7 mouse cellular contexts compared by ENCODE assay signal in genomic region chr11:48833731-48834639, GRCm38 (mm10). TPM values are rescaled to one million over a fixed set of nuclear protein-coding genes. Genes with fewer than 3 reads are reported as not detected.
A peak's percentile ranks its signal among the peaks of the same experiment; 100 is the strongest.
DNase-seq lines count a peak whose midpoint lies in the region; ATAC-seq and TF ChIP-seq lines count a peak whose summit lies in the region.

No protein-coding gene starts in this region.

- peak overlapping the region; percentile 48 for H3K27ac ChIP-seq in embryonic facial prominence, embryonic 10.5 days (replicated peaks)
- peak overlapping the region; percentile 57; the same call in 1 of the 2 replicates for H3K27ac ChIP-seq in intestine, postnatal 0 days (ENCODE audit: low read depth, low read length)
- 0 out of 2 replicates have a peak overlapping the region, but pooled peaks have one; percentile 14 for H3K27ac ChIP-seq in limb, embryonic 10.5 days
- peak overlapping the region; percentile 56; the same call in 1 of the 2 replicates for H3K27ac ChIP-seq in midbrain, embryonic 12.5 days (replicated peaks)
- peak overlapping the region; percentile 66; the same call in 1 of the 2 replicates for H3K27ac ChIP-seq in small intestine, adult 2 months (ENCODE audit: insufficient read depth, low read depth, low read length)

- peak; percentile 95 for DNase-seq in adrenal gland, postnatal 10 days
- DNase-seq in embryonic facial prominence, embryonic 10.5 days (ENCODE audit: low spot score) = peak; percentile 89
- DNase-seq in limb, embryonic 10.5 days (ENCODE audit: low spot score) = peak; percentile 89

- H3K9me3 ChIP-seq in embryonic facial prominence, embryonic 10.5 days = no peaks in the 10 kb centered on the region
- H3K9me3 ChIP-seq in intestine, postnatal 0 days (ENCODE audit: control insufficient read depth) = no peaks in the 10 kb centered on the region
- H3K9me3 ChIP-seq in limb, embryonic 10.5 days (replicated peaks) = no peaks in the 10 kb centered on the region
- H3K9me3 ChIP-seq in midbrain, embryonic 12.5 days = no peaks in the 10 kb centered on the region

- TF ChIP-seq CTCF in intestine, postnatal 0 days (IDR thresholded peaks at IDR 0.05; ENCODE audit: low read depth) = peak; percentile 25
- TF ChIP-seq CTCF in small intestine, adult 2 months (IDR thresholded peaks at IDR 0.05; ENCODE audit: extremely low read depth, insufficient read length, insufficient replicate concordance, low read depth, low read length) = no peak

- H3K4me3 ChIP-seq in embryonic facial prominence, embryonic 10.5 days = peak overlapping the region; percentile 65
- H3K4me3 ChIP-seq in intestine, postnatal 0 days (ENCODE audit: low read depth, low read length) = peak overlapping the region; percentile 69
- peak overlapping the region; percentile 60 for H3K4me3 ChIP-seq in limb, embryonic 10.5 days
- peak overlapping the region; percentile 55 for H3K4me3 ChIP-seq in midbrain, embryonic 12.5 days
- peak overlapping the region; percentile 75 for H3K4me3 ChIP-seq in small intestine, adult 2 months (ENCODE audit: low read depth, low read length)

- peak; percentile 54 for ATAC-seq in granulocyte monocyte progenitor cell, adult 5-6 weeks (replicated peaks; ENCODE audit: poor library complexity, severe bottlenecking)
- ATAC-seq in intestine, postnatal 0 days = peak; percentile 78
- peak; percentile 77 for ATAC-seq in midbrain, embryonic 12.5 days (ENCODE audit: low FRiP score, low read depth)

- peaks cover 17% of the 10 kb centered on the region for H3K4me1 ChIP-seq in embryonic facial prominence, embryonic 10.5 days
- peaks cover 4% of the 10 kb centered on the region; the same call in 1 of the 2 replicates for H3K4me1 ChIP-seq in intestine, postnatal 0 days (replicated peaks; ENCODE audit: control insufficient read depth, insufficient read depth, low read length)
- peaks cover 26% of the 10 kb centered on the region for H3K4me1 ChIP-seq in limb, embryonic 10.5 days
- H3K4me1 ChIP-seq in midbrain, embryonic 12.5 days = peaks cover 11% of the 10 kb centered on the region; the same call in 1 of the 2 replicates
- peaks cover 9% of the 10 kb centered on the region for H3K4me1 ChIP-seq in small intestine, adult 2 months (ENCODE audit: control insufficient read depth, insufficient read depth, insufficient read length, low read length)

- TF ChIP-seq POLR2A in small intestine, adult 2 months (IDR thresholded peaks at IDR 0.05; ENCODE audit: low read depth, low read length) = no peak

- peak overlapping the region; percentile 71 for H3K4me2 ChIP-seq in intestine, postnatal 0 days (replicated peaks; ENCODE audit: low read depth)
- H3K4me2 ChIP-seq in midbrain, embryonic 12.5 days (replicated peaks) = peak overlapping the region; percentile 58

- peaks cover 48% of the 10 kb centered on the region for H3K27me3 ChIP-seq in embryonic facial prominence, embryonic 10.5 days (replicated peaks; ENCODE audit: low read depth, poor library complexity, severe bottlenecking)
- H3K27me3 ChIP-seq in intestine, postnatal 0 days (replicated peaks; ENCODE audit: control insufficient read depth, insufficient read depth, low read length) = no peaks in the 10 kb centered on the region
- peaks cover 38% of the 10 kb centered on the region for H3K27me3 ChIP-seq in limb, embryonic 10.5 days (ENCODE audit: low read depth, poor library complexity, severe bottlenecking)
- H3K27me3 ChIP-seq in midbrain, embryonic 12.5 days = peaks cover 40% of the 10 kb centered on the region
- H3K27me3 ChIP-seq in small intestine, adult 2 months (ENCODE audit: control insufficient read depth, insufficient read depth, low read length) = no peaks in the 10 kb centered on the region

- H3K36me3 ChIP-seq in embryonic facial prominence, embryonic 10.5 days (replicated peaks) = no peaks in the 10 kb centered on the region
- H3K36me3 ChIP-seq in intestine, postnatal 0 days (ENCODE audit: control insufficient read depth, insufficient read depth) = no peaks in the 10 kb centered on the region
- H3K36me3 ChIP-seq in limb, embryonic 10.5 days = no peaks in the 10 kb centered on the region
- no peaks in the 10 kb centered on the region for H3K36me3 ChIP-seq in midbrain, embryonic 12.5 days
- no peaks in the 10 kb centered on the region for H3K36me3 ChIP-seq in small intestine, adult 2 months (ENCODE audit: control insufficient read depth, insufficient read depth, low read length)

- H3K9ac ChIP-seq in intestine, postnatal 0 days (ENCODE audit: low read depth, low read length) = peak overlapping the region; percentile 40; the same call in 1 of the 2 replicates
- H3K9ac ChIP-seq in midbrain, embryonic 12.5 days (replicated peaks) = peak overlapping the region; percentile 47; the same call in 1 of the 2 replicates

- under 1% methylated on average over 30 of the region's 30 CpGs for WGBS in embryonic facial prominence, embryonic 10.5 days
- WGBS in intestine, postnatal 0 days = under 1% methylated on average over 30 of the region's 30 CpGs
- WGBS in limb, embryonic 10.5 days = under 1% methylated on average over 30 of the region's 30 CpGs
- WGBS in midbrain, embryonic 12.5 days = under 1% methylated on average over 30 of the region's 30 CpGs
- under 1% methylated on average over 30 of the region's 30 CpGs for WGBS in small intestine, adult 2 months

RNA-seq across cellular contexts. Expression of gene Gm12184, which starts 7.5 kb away (rescaled TPM):
- total RNA-seq in adrenal gland, postnatal 10 days (2021) = 1 to 10 TPM; 2.5 to 4.9 TPM
- 3.0 and 5.7 TPM in 2 replicates for polyA plus RNA-seq in embryonic facial prominence, embryonic 10.5 days (2016; fragmentation: Nextera tagmentation; extraction: Ambion mirVana)
- total RNA-seq in granulocyte monocyte progenitor cell, adult 5-6 weeks (2014; fragmentation: Nextera tagmentation) = 2.9 and 10.5 TPM in 2 replicates
- total RNA-seq in granulocyte monocyte progenitor cell, adult 5-6 weeks (2017) = 14.2 and 35.9 TPM in 2 replicates
- polyA plus RNA-seq in intestine, postnatal 0 days (2015; fragmentation: Nextera tagmentation; extraction: Ambion mirVana) = 5.0 and 5.3 TPM in 2 replicates
- polyA plus RNA-seq in limb, embryonic 10.5 days (2016; fragmentation: Nextera tagmentation; extraction: Ambion mirVana) = 2.9 and 5.1 TPM in 2 replicates
- 7.6 and 8.3 TPM in 2 replicates for polyA plus RNA-seq in midbrain, embryonic 12.5 days (2016; fragmentation: Nextera tagmentation; extraction: Ambion mirVana)
- polyA plus RNA-seq in small intestine, adult 2 months (2012; rRNA removed) = 3.3 and 3.9 TPM in 2 replicates

RNA-seq across cellular contexts. Expression of gene Trim7, which starts 8.0 kb away (rescaled TPM):
- total RNA-seq in adrenal gland, postnatal 10 days (2021) = 10 to 100 TPM in 1 of 2 experiments, 1 to 10 TPM in 1; 5.3 to 12.0 TPM
- 0.14 and 0.16 TPM in 2 replicates for polyA plus RNA-seq in embryonic facial prominence, embryonic 10.5 days (2016; fragmentation: Nextera tagmentation; extraction: Ambion mirVana)
- total RNA-seq in granulocyte monocyte progenitor cell, adult 5-6 weeks (2014; fragmentation: Nextera tagmentation) = not detected in 2 replicates
- 0.30 and 0.41 TPM in 2 replicates for total RNA-seq in granulocyte monocyte progenitor cell, adult 5-6 weeks (2017)
- polyA plus RNA-seq in intestine, postnatal 0 days (2015; fragmentation: Nextera tagmentation; extraction: Ambion mirVana) = 0.38 and 0.56 TPM in 2 replicates
- 0.70 TPM in 1 of 2 replicates, not detected in the other for polyA plus RNA-seq in limb, embryonic 10.5 days (2016; fragmentation: Nextera tagmentation; extraction: Ambion mirVana)
- polyA plus RNA-seq in midbrain, embryonic 12.5 days (2016; fragmentation: Nextera tagmentation; extraction: Ambion mirVana) = 1.3 and 1.4 TPM in 2 replicates
- 4.9 and 12.6 TPM in 2 replicates for polyA plus RNA-seq in small intestine, adult 2 months (2012; rRNA removed)

RNA-seq across cellular contexts. Expression of gene Trim41, which starts 16.8 kb away (rescaled TPM):
- 10 to 100 TPM; 42.3 to 42.7 TPM for total RNA-seq in adrenal gland, postnatal 10 days (2021)
- 4.2 and 4.6 TPM in 2 replicates for polyA plus RNA-seq in embryonic facial prominence, embryonic 10.5 days (2016; fragmentation: Nextera tagmentation; extraction: Ambion mirVana)
- total RNA-seq in granulocyte monocyte progenitor cell, adult 5-6 weeks (2014; fragmentation: Nextera tagmentation) = 17.1 and 24.2 TPM in 2 replicates
- 39.4 and 50.8 TPM in 2 replicates for total RNA-seq in granulocyte monocyte progenitor cell, adult 5-6 weeks (2017)
- polyA plus RNA-seq in intestine, postnatal 0 days (2015; fragmentation: Nextera tagmentation; extraction: Ambion mirVana) = 4.0 and 4.2 TPM in 2 replicates
- polyA plus RNA-seq in limb, embryonic 10.5 days (2016; fragmentation: Nextera tagmentation; extraction: Ambion mirVana) = 4.2 and 6.1 TPM in 2 replicates
- 5.4 and 6.2 TPM in 2 replicates for polyA plus RNA-seq in midbrain, embryonic 12.5 days (2016; fragmentation: Nextera tagmentation; extraction: Ambion mirVana)
- 10.0 and 18.7 TPM in 2 replicates for polyA plus RNA-seq in small intestine, adult 2 months (2012; rRNA removed)

RNA-seq across cellular contexts. Expression of gene Rack1, which starts 33.9 kb away (rescaled TPM):
- total RNA-seq in adrenal gland, postnatal 10 days (2021) = 100 to 1,000 TPM; 805 to 857 TPM
- 838 and 844 TPM in 2 replicates for polyA plus RNA-seq in embryonic facial prominence, embryonic 10.5 days (2016; fragmentation: Nextera tagmentation; extraction: Ambion mirVana)
- 2,229 and 2,435 TPM in 2 replicates for total RNA-seq in granulocyte monocyte progenitor cell, adult 5-6 weeks (2014; fragmentation: Nextera tagmentation)
- total RNA-seq in granulocyte monocyte progenitor cell, adult 5-6 weeks (2017) = 1,577 and 1,773 TPM in 2 replicates
- polyA plus RNA-seq in intestine, postnatal 0 days (2015; fragmentation: Nextera tagmentation; extraction: Ambion mirVana) = 435 and 447 TPM in 2 replicates
- polyA plus RNA-seq in limb, embryonic 10.5 days (2016; fragmentation: Nextera tagmentation; extraction: Ambion mirVana) = 818 and 973 TPM in 2 replicates
- 503 and 506 TPM in 2 replicates for polyA plus RNA-seq in midbrain, embryonic 12.5 days (2016; fragmentation: Nextera tagmentation; extraction: Ambion mirVana)
- polyA plus RNA-seq in small intestine, adult 2 months (2012; rRNA removed) = 1,479 and 1,553 TPM in 2 replicates

RNA-seq across cellular contexts. Expression of gene Irgm1, which starts 37.5 kb away (rescaled TPM):
- 10 to 100 TPM; 13.2 to 17.8 TPM for total RNA-seq in adrenal gland, postnatal 10 days (2021)
- 1.1 TPM in 2 replicates for polyA plus RNA-seq in embryonic facial prominence, embryonic 10.5 days (2016; fragmentation: Nextera tagmentation; extraction: Ambion mirVana)
- total RNA-seq in granulocyte monocyte progenitor cell, adult 5-6 weeks (2014; fragmentation: Nextera tagmentation) = 27.7 and 45.0 TPM in 2 replicates
- 22.1 and 23.6 TPM in 2 replicates for total RNA-seq in granulocyte monocyte progenitor cell, adult 5-6 weeks (2017)
- 14.5 and 15.0 TPM in 2 replicates for polyA plus RNA-seq in intestine, postnatal 0 days (2015; fragmentation: Nextera tagmentation; extraction: Ambion mirVana)
- 1.0 and 1.4 TPM in 2 replicates for polyA plus RNA-seq in limb, embryonic 10.5 days (2016; fragmentation: Nextera tagmentation; extraction: Ambion mirVana)
- polyA plus RNA-seq in midbrain, embryonic 12.5 days (2016; fragmentation: Nextera tagmentation; extraction: Ambion mirVana) = 2.3 and 2.4 TPM in 2 replicates
- polyA plus RNA-seq in small intestine, adult 2 months (2012; rRNA removed) = 1.8 and 7.4 TPM in 2 replicates

Comparison
In these comparisons a context has a peak if more than half of its experiments do, and no peak if none do; other contexts are left out.
1. Peak in every context shown above with its lines: DNase-seq, ATAC-seq, H3K4me3 ChIP-seq and H3K27ac ChIP-seq.
2. H3K27ac ChIP-seq: peak in every context shown above with its lines; median percentile 66 in small intestine, adult 2 months; 57 in intestine, postnatal 0 days; 56 in midbrain, embryonic 12.5 days; 48 in embryonic facial prominence, embryonic 10.5 days; 14 in limb, embryonic 10.5 days.